Mouse (Mus musculus) MEL (cell line): ENCODE results near the gene Usp32.

Experiments used
- HCFC1 ChIP-seq: IDR thresholded peaks from 2 replicates; pipeline ENCODE4 v1.6.1; 2012; ENCODE audit warnings: low read depth, mild to moderate bottlenecking, inconsistent platforms, low read length, improper control_type of control experiment, moderate library complexity
- RCOR1 ChIP-seq: IDR thresholded peaks from 2 replicates; pipeline ENCODE4 v1.6.1; 2012; ENCODE audit warnings: low read depth, mild to moderate bottlenecking, inconsistent platforms, low read length, improper control_type of control experiment
- USF1 ChIP-seq: IDR thresholded peaks from 2 replicates; pipeline ENCODE4 v1.6.1; 2014; ENCODE audit warnings: low read depth, mild to moderate bottlenecking, inconsistent platforms, low read length, improper control_type of control experiment, moderate library complexity

DNA sequence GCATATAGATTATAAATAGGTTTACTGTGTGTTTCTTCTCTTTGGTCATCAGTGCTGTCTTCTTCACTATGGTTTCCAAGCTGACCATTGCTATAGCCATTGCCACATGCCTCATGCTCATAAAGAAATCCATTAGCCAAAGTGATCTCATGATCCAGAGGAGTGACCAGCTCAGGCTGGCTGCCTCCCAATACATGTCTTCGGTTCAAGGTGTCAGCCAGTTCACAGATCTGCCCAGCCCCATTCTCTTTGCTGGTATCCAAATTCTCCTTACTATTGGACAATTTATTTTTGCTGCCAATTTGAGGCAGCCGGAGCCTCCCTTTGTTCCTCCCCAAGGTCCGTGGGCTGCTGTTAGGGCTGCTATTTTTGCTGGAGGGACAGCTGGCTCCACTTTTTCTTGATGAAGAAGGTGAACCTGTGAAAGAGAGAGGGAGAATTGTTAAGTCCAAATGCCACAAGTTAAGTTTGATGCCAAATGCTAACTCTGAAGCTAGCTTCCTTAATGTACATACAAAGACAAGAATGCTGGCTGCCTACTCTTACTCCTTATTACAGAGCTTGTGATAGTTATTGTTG, 151.5 kb downstream of the Usp32 start:
- TF ChIP-seq HCFC1 (no peak), USF1 (no peak), RCOR1 (no peak)
